Mouse (Mus musculus): ENCODE results near the gene Ddn. TPM values are rescaled to one million over a fixed set of nuclear protein-coding genes. Genes with fewer than 3 reads are reported as not detected.

Ddn gene
- polyA plus RNA-seq, 1 experiment from 2014 or later, result 3.2 TPM

Other genes starting within 250 kb of the Ddn start
- gene Ccnt1, start 238.6 kb downstream of the Ddn start, polyA plus RNA-seq (2015; fragmentation: Nextera tagmentation; extraction: Ambion mirVana), result 61.0 and 66.4 TPM in 2 replicates
- 0.76 TPM in 1 of 2 replicates, not detected in the other for gene 4930415O20Rik, start 238.5 kb downstream of the Ddn start, polyA plus RNA-seq (2015; fragmentation: Nextera tagmentation; extraction: Ambion mirVana)
- 23.6 and 25.4 TPM in 2 replicates for gene Adcy6, start 199.4 kb downstream of the Ddn start, polyA plus RNA-seq (2015; fragmentation: Nextera tagmentation; extraction: Ambion mirVana)
- 29.8 and 36.6 TPM in 2 replicates for gene Cacnb3, start 178.7 kb downstream of the Ddn start, polyA plus RNA-seq (2015; fragmentation: Nextera tagmentation; extraction: Ambion mirVana)
- gene Ddx23, start 146.6 kb downstream of the Ddn start, polyA plus RNA-seq (2015; fragmentation: Nextera tagmentation; extraction: Ambion mirVana), result 23.1 and 23.7 TPM in 2 replicates
- gene Rnd1, start 132.0 kb downstream of the Ddn start, polyA plus RNA-seq (2015; fragmentation: Nextera tagmentation; extraction: Ambion mirVana), result 0.62 and 0.99 TPM in 2 replicates
- 0.73 and 1.1 TPM in 2 replicates for gene Ccdc65, start 101.3 kb downstream of the Ddn start, polyA plus RNA-seq (2015; fragmentation: Nextera tagmentation; extraction: Ambion mirVana)
- gene Fkbp11, start 81.3 kb downstream of the Ddn start, polyA plus RNA-seq (2015; fragmentation: Nextera tagmentation; extraction: Ambion mirVana), result 40.3 and 40.5 TPM in 2 replicates
- gene Arf3, start 46.3 kb downstream of the Ddn start, polyA plus RNA-seq (2015; fragmentation: Nextera tagmentation; extraction: Ambion mirVana), result 51.9 and 55.6 TPM in 2 replicates
- gene Wnt10b, start 31.3 kb downstream of the Ddn start, polyA plus RNA-seq (2015; fragmentation: Nextera tagmentation; extraction: Ambion mirVana), result 0.12 and 0.31 TPM in 2 replicates
- gene Wnt1, start 19.6 kb downstream of the Ddn start, polyA plus RNA-seq (2015; fragmentation: Nextera tagmentation; extraction: Ambion mirVana), result 0.06 TPM in 1 of 2 replicates, not detected in the other
- gene Prkag1, start 22.0 kb upstream of the Ddn start, polyA plus RNA-seq (2015; fragmentation: Nextera tagmentation; extraction: Ambion mirVana), result 98.5 and 100 TPM in 2 replicates
- 12.3 and 13.3 TPM in 2 replicates for gene Kmt2d, start 61.7 kb upstream of the Ddn start, polyA plus RNA-seq (2015; fragmentation: Nextera tagmentation; extraction: Ambion mirVana)
- gene Rhebl1, start 85.0 kb upstream of the Ddn start, polyA plus RNA-seq (2015; fragmentation: Nextera tagmentation; extraction: Ambion mirVana), result 20.0 and 20.5 TPM in 2 replicates
- 1.4 and 2.0 TPM in 2 replicates for gene Dhh, start 89.0 kb upstream of the Ddn start, polyA plus RNA-seq (2015; fragmentation: Nextera tagmentation; extraction: Ambion mirVana)
- 16.4 and 17.6 TPM in 2 replicates for gene Lmbr1l, start 108.7 kb upstream of the Ddn start, polyA plus RNA-seq (2015; fragmentation: Nextera tagmentation; extraction: Ambion mirVana)
- 1,698 and 1,797 TPM in 2 replicates for gene Tuba1b, start 125.1 kb upstream of the Ddn start, polyA plus RNA-seq (2015; fragmentation: Nextera tagmentation; extraction: Ambion mirVana)
- not detected in 2 replicates for gene Gm49450, start 144.1 kb upstream of the Ddn start, polyA plus RNA-seq (2015; fragmentation: Nextera tagmentation; extraction: Ambion mirVana)
- gene Tuba1a, start 144.2 kb upstream of the Ddn start, polyA plus RNA-seq (2015; fragmentation: Nextera tagmentation; extraction: Ambion mirVana), result 854 and 1,029 TPM in 2 replicates
- 180 and 185 TPM in 2 replicates for gene Tuba1c, start 220.4 kb upstream of the Ddn start, polyA plus RNA-seq (2015; fragmentation: Nextera tagmentation; extraction: Ambion mirVana)
- gene Prph, start 245.7 kb upstream of the Ddn start, polyA plus RNA-seq (2015; fragmentation: Nextera tagmentation; extraction: Ambion mirVana), result 5.9 and 12.6 TPM in 2 replicates

Measured in kidney, embryonic 15.5 days (tissue).